Mouse (Mus musculus): ENCODE measurements around the gene Snap23. TPM values are rescaled to one million over a fixed set of nuclear protein-coding genes. Genes with fewer than 3 reads are reported as not detected.
A peak's percentile ranks its signal among the peaks of the same experiment; 100 is the strongest.

Gene Snap23
- polyA plus RNA-seq, 1 experiment from 2014 or later, result 51.6 TPM

GRCm38 (mm10) chr2:120628886-120629735 is 61.6 kb downstream of the Snap23 start, which contains the start of gene Stard9:
Gene Stard9 (plus strand): TSS chr2:120629121.
- WGBS, result 3% methylated on average over 36 of the region's 36 CpGs
- peak within 1 kb of the TSS; percentile 52 for H3K9ac ChIP-seq (ENCODE audit: low read length)
- DNase-seq (ENCODE audit: low spot score) (peak; percentile 99), ATAC-seq (ENCODE audit: insufficient read depth, low FRiP score, low TSS enrichment) (peak; percentile 99)
- H3K27ac ChIP-seq (ENCODE audit: low read depth, low read length), result no peak within 1 kb of the TSS; the same call in 1 of the 2 replicates
- peak within 1 kb of the TSS; percentile 43 for H3K4me3 ChIP-seq (ENCODE audit: low read depth, low read length)
- peak within 1 kb of the TSS; percentile 60 for H3K4me2 ChIP-seq (ENCODE audit: low read depth)
- no peaks in the 10 kb centered on the region for H3K9me3 ChIP-seq (ENCODE audit: control insufficient read depth, low read length)
- no peaks in the 10 kb centered on the region for H3K4me1 ChIP-seq (ENCODE audit: control insufficient read depth, insufficient read depth, low read length)
- H3K36me3 ChIP-seq (ENCODE audit: control insufficient read depth, insufficient read depth, low read length), result no peaks in the 10 kb centered on the region
- no peaks in the 10 kb centered on the region for H3K27me3 ChIP-seq (ENCODE audit: control insufficient read depth, insufficient read depth, low read length)

GRCm38 (mm10) chr2:120630246-120630645 is 62.8 kb downstream of the Snap23 start:
- H3K4me3 ChIP-seq (ENCODE audit: low read depth, low read length), result no peak overlapping the region
- DNase-seq (ENCODE audit: low spot score), result no peak
- no peaks in the 10 kb centered on the region; the same call in 1 of the 2 replicates for H3K36me3 ChIP-seq (ENCODE audit: control insufficient read depth, insufficient read depth, low read length)
- no peak overlapping the region for H3K9ac ChIP-seq (ENCODE audit: low read length)
- no peak overlapping the region for H3K27ac ChIP-seq (ENCODE audit: low read depth, low read length)
- no peak for ATAC-seq (ENCODE audit: insufficient read depth, low FRiP score, low TSS enrichment)
- H3K4me1 ChIP-seq (ENCODE audit: control insufficient read depth, insufficient read depth, low read length), result no peaks in the 10 kb centered on the region
- no peaks in the 10 kb centered on the region for H3K9me3 ChIP-seq (ENCODE audit: control insufficient read depth, low read length)
- no peak overlapping the region for H3K4me2 ChIP-seq (ENCODE audit: low read depth)
- WGBS, result 75% methylated on average over 2 of the region's 2 CpGs
- H3K27me3 ChIP-seq (ENCODE audit: control insufficient read depth, insufficient read depth, low read length), result no peaks in the 10 kb centered on the region

- Histone ChIP-seq H3K27me3 (ENCODE audit: control insufficient read depth, insufficient read depth, low read length) (no peaks in the 10 kb centered on the region), H3K4me1 (ENCODE audit: control insufficient read depth, insufficient read depth, low read length) (no peaks in the 10 kb centered on the region), H3K9ac (ENCODE audit: low read length) (no peak overlapping the region), H3K4me3 (ENCODE audit: low read depth, low read length) (no peak overlapping the region), H3K9me3 (ENCODE audit: control insufficient read depth, low read length) (no peaks in the 10 kb centered on the region), H3K4me2 (ENCODE audit: low read depth) (no peak overlapping the region), H3K27ac (ENCODE audit: low read depth, low read length) (no peak overlapping the region), H3K36me3 (ENCODE audit: control insufficient read depth, insufficient read depth, low read length) (no peaks in the 10 kb centered on the region; the same call in 1 of the 2 replicates)
- 73% methylated on average over 2 of the region's 2 CpGs for WGBS
- no peak for DNase-seq (ENCODE audit: low spot score)
- ATAC-seq (ENCODE audit: insufficient read depth, low FRiP score, low TSS enrichment), result no peak
These were observed 63.2 kb downstream of the Snap23 start for GRCm38 (mm10) chr2:120630655-120631054.

- ATAC-seq (ENCODE audit: insufficient read depth, low FRiP score, low TSS enrichment), result no peak
- Histone ChIP-seq H3K9ac (ENCODE audit: low read length) (no peak overlapping the region), H3K36me3 (ENCODE audit: control insufficient read depth, insufficient read depth, low read length) (no peaks in the 10 kb centered on the region; the same call in 1 of the 2 replicates), H3K27me3 (ENCODE audit: control insufficient read depth, insufficient read depth, low read length) (no peaks in the 10 kb centered on the region), H3K4me2 (ENCODE audit: low read depth) (no peak overlapping the region), H3K27ac (ENCODE audit: low read depth, low read length) (no peak overlapping the region), H3K9me3 (ENCODE audit: control insufficient read depth, low read length) (no peaks in the 10 kb centered on the region), H3K4me3 (ENCODE audit: low read depth, low read length) (no peak overlapping the region), H3K4me1 (ENCODE audit: control insufficient read depth, insufficient read depth, low read length) (no peaks in the 10 kb centered on the region)
- no peak for DNase-seq (ENCODE audit: low spot score)
- WGBS, result 94% methylated on average over 2 of the region's 2 CpGs
These were observed 64.0 kb downstream of the Snap23 start for GRCm38 (mm10) chr2:120631521-120631920.

GRCm38 (mm10) chr2:120631957-120632356 is 64.5 kb downstream of the Snap23 start:
- Histone ChIP-seq H3K4me3 (ENCODE audit: low read depth, low read length) (no peak overlapping the region), H3K9me3 (ENCODE audit: control insufficient read depth, low read length) (no peaks in the 10 kb centered on the region), H3K9ac (ENCODE audit: low read length) (no peak overlapping the region), H3K27me3 (ENCODE audit: control insufficient read depth, insufficient read depth, low read length) (no peaks in the 10 kb centered on the region), H3K36me3 (ENCODE audit: control insufficient read depth, insufficient read depth, low read length) (no peaks in the 10 kb centered on the region; the same call in 1 of the 2 replicates), H3K4me1 (ENCODE audit: control insufficient read depth, insufficient read depth, low read length) (no peaks in the 10 kb centered on the region), H3K4me2 (ENCODE audit: low read depth) (no peak overlapping the region), H3K27ac (ENCODE audit: low read depth, low read length) (no peak overlapping the region)
- WGBS, result 89% methylated on average over 4 of the region's 4 CpGs
- DNase-seq (ENCODE audit: low spot score) (no peak), ATAC-seq (ENCODE audit: insufficient read depth, low FRiP score, low TSS enrichment) (no peak)

- ATAC-seq (ENCODE audit: insufficient read depth, low FRiP score, low TSS enrichment), result no peak
- 92% methylated on average over 8 of the region's 8 CpGs for WGBS
- H3K4me1 ChIP-seq (ENCODE audit: control insufficient read depth, insufficient read depth, low read length), result no peaks in the 10 kb centered on the region
These were observed 73.4 kb downstream of the Snap23 start for GRCm38 (mm10) chr2:120640835-120641234.

GRCm38 (mm10) chr2:120643836-120644235 is 76.4 kb downstream of the Snap23 start:
- DNase-seq (ENCODE audit: low spot score) (no peak), ATAC-seq (ENCODE audit: insufficient read depth, low FRiP score, low TSS enrichment) (no peak)
- Histone ChIP-seq H3K27ac (ENCODE audit: low read depth, low read length) (no peak overlapping the region), H3K4me2 (ENCODE audit: low read depth) (no peak overlapping the region), H3K27me3 (ENCODE audit: control insufficient read depth, insufficient read depth, low read length) (no peaks in the 10 kb centered on the region), H3K9ac (ENCODE audit: low read length) (no peak overlapping the region), H3K4me1 (ENCODE audit: control insufficient read depth, insufficient read depth, low read length) (no peaks in the 10 kb centered on the region), H3K9me3 (ENCODE audit: control insufficient read depth, low read length) (no peaks in the 10 kb centered on the region), H3K36me3 (ENCODE audit: control insufficient read depth, insufficient read depth, low read length) (no peaks in the 10 kb centered on the region), H3K4me3 (ENCODE audit: low read depth, low read length) (no peak overlapping the region)
- 78% methylated on average over 7 of the region's 7 CpGs for WGBS

More at GRCm38 (mm10) chr2:120640835-120641234, 73.4 kb downstream of the Snap23 start:
- no peak overlapping the region for H3K4me2 ChIP-seq (ENCODE audit: low read depth)
- no peak overlapping the region for H3K27ac ChIP-seq (ENCODE audit: low read depth, low read length)
- H3K27me3 ChIP-seq (ENCODE audit: control insufficient read depth, insufficient read depth, low read length), result no peaks in the 10 kb centered on the region
- H3K4me3 ChIP-seq (ENCODE audit: low read depth, low read length), result no peak overlapping the region
- no peak overlapping the region for H3K9ac ChIP-seq (ENCODE audit: low read length)
- DNase-seq (ENCODE audit: low spot score), result no peak
- no peaks in the 10 kb centered on the region for H3K9me3 ChIP-seq (ENCODE audit: control insufficient read depth, low read length)
- no peaks in the 10 kb centered on the region for H3K36me3 ChIP-seq (ENCODE audit: control insufficient read depth, insufficient read depth, low read length)

- H3K9me3 ChIP-seq (ENCODE audit: control insufficient read depth, low read length), result no peaks in the 10 kb centered on the region
- DNase-seq (ENCODE audit: low spot score) (no peak), ATAC-seq (ENCODE audit: insufficient read depth, low FRiP score, low TSS enrichment) (no peak)
- no peak overlapping the region for H3K4me2 ChIP-seq (ENCODE audit: low read depth)
- H3K9ac ChIP-seq (ENCODE audit: low read length), result no peak overlapping the region
- whole genome bisulfite sequencing, result 82% methylated on average over 4 of the region's 4 CpGs
- no peak overlapping the region for H3K27ac ChIP-seq (ENCODE audit: low read depth, low read length)
- no peaks in the 10 kb centered on the region for H3K27me3 ChIP-seq (ENCODE audit: control insufficient read depth, insufficient read depth, low read length)
- H3K36me3 ChIP-seq (ENCODE audit: control insufficient read depth, insufficient read depth, low read length), result no peaks in the 10 kb centered on the region
- H3K4me3 ChIP-seq (ENCODE audit: low read depth, low read length), result no peak overlapping the region
- no peaks in the 10 kb centered on the region for H3K4me1 ChIP-seq (ENCODE audit: control insufficient read depth, insufficient read depth, low read length)
These were observed 79.3 kb downstream of the Snap23 start for GRCm38 (mm10) chr2:120646777-120647176.

All from neural tube, embryonic 11.5 days (tissue).